In the genomic region with DNA sequence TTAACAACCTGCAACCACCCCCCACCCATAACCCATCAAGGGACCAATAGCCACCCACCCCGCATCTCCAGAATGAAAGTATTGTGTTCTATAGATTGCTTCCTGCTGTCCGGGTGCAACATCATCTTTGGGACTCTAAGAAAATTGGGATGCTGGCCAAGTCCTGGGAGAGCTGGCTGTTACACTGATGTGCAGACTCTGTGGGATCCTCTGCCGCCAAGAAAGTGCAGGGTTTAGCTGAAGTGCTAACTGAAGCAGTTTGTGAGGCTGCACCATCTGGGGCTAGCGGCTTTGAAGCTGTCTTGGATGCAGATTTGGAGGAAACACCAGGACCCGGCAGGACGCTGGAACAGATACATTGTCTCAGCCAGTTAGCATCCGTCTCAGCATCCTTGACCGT, we compare ENCODE assay signal across 14 mouse cellular contexts. TPM values are rescaled to one million over a fixed set of nuclear protein-coding genes. Genes with fewer than 3 reads are reported as not detected.
DNase-seq lines count a peak whose midpoint lies in the region; ATAC-seq lines count a peak whose summit lies in the region.
"Had no signal": no experiment of that assay in that cellular context is flagged by ENCODE, and none has a peak within 500 bp of the region (broad histone marks: within the 10 kb centered on the region; RNA-seq: fewer than 3 reads in every experiment).

No protein-coding gene starts in this region.

- H3K4me3 ChIP-seq in hindbrain, embryonic 16.5 days (ENCODE audit: low read length) = no peak overlapping the region
- H3K4me3 ChIP-seq in hindbrain, embryonic 13.5 days = no peak overlapping the region
- H3K4me3 ChIP-seq: liver, embryonic 12.5 days had no signal

- H3K9ac ChIP-seq in hindbrain, embryonic 16.5 days (ENCODE audit: low read depth, low read length) = no peak overlapping the region; the same call in 1 of the 2 replicates
- H3K9ac ChIP-seq in hindbrain, embryonic 13.5 days = no peak overlapping the region
- H3K9ac ChIP-seq: liver, embryonic 12.5 days had no signal

- H3K9me3 ChIP-seq in hindbrain, embryonic 16.5 days (ENCODE audit: control insufficient read depth, low read length) = no peaks in the 10 kb centered on the region
- H3K9me3 ChIP-seq in hindbrain, embryonic 13.5 days = no peaks in the 10 kb centered on the region
- H3K9me3 ChIP-seq: liver, embryonic 12.5 days had no signal

- DNase-seq in lung, postnatal 10 days = peak; percentile 70
- no peak for DNase-seq in lung, postnatal 14 days
- DNase-seq in MN1 (ENCODE audit: low spot score) (peak; percentile 22), adipocyte (ENCODE audit: low spot score) (peak; percentile 27)
- DNase-seq in Muller cell, postnatal 12 days (ENCODE audit: inconsistent ontology term) = no peak
- DNase-seq: adrenal gland, postnatal 25 days; cerebellum, adult 11 months; gastrocnemius, postnatal 10 days; heart, postnatal 36 days; kidney, adult 11 months had no signal

- 0 out of 2 replicates have a peak overlapping the region, but pooled peaks have one; percentile 12 for H3K27ac ChIP-seq in hindbrain, embryonic 16.5 days (ENCODE audit: low read depth, low read length)
- no peak overlapping the region for H3K27ac ChIP-seq in hindbrain, embryonic 13.5 days
- H3K27ac ChIP-seq: liver, embryonic 12.5 days had no signal

- H3K4me1 ChIP-seq in hindbrain, embryonic 16.5 days (ENCODE audit: control insufficient read depth, insufficient read depth, low read depth, low read length) = peaks cover 6% of the 10 kb centered on the region; the same call in 1 of the 2 replicates
- no peaks in the 10 kb centered on the region for H3K4me1 ChIP-seq in hindbrain, embryonic 13.5 days (replicated peaks)

- H3K27me3 ChIP-seq in hindbrain, embryonic 16.5 days (replicated peaks; ENCODE audit: control insufficient read depth, insufficient read depth, low read length) = no peaks in the 10 kb centered on the region
- peaks cover 13% of the 10 kb centered on the region; the same call in 1 of the 2 replicates for H3K27me3 ChIP-seq in hindbrain, embryonic 13.5 days
- H3K27me3 ChIP-seq: liver, embryonic 12.5 days had no signal

- WGBS in hindbrain, embryonic 16.5 days = 39% methylated on average over 8 of the region's 8 CpGs
- 53% methylated on average over 8 of the region's 8 CpGs for WGBS in hindbrain, embryonic 13.5 days

- no peak for ATAC-seq in hindbrain, embryonic 16.5 days
- ATAC-seq in hindbrain, embryonic 13.5 days (ENCODE audit: low FRiP score) = no peak
- ATAC-seq: liver, embryonic 12.5 days had no signal

- H3K4me2 ChIP-seq in hindbrain, embryonic 16.5 days (ENCODE audit: low read length) = no peak overlapping the region
- no peak overlapping the region for H3K4me2 ChIP-seq in hindbrain, embryonic 13.5 days
- H3K4me2 ChIP-seq: liver, embryonic 12.5 days had no signal

- no peaks in the 10 kb centered on the region for H3K36me3 ChIP-seq in hindbrain, embryonic 16.5 days (ENCODE audit: control insufficient read depth, insufficient read depth, low read length)
- no peaks in the 10 kb centered on the region for H3K36me3 ChIP-seq in hindbrain, embryonic 13.5 days
- H3K36me3 ChIP-seq: liver, embryonic 12.5 days had no signal

RNA-seq across cellular contexts. Expression of a gene that starts 4.1 kb away (rescaled TPM):
- polyA plus RNA-seq in hindbrain, embryonic 16.5 days (2015; fragmentation: Nextera tagmentation; extraction: Ambion mirVana) = 122 and 127 TPM in 2 replicates
- 94.4 and 97.5 TPM in 2 replicates for polyA plus RNA-seq in hindbrain, embryonic 13.5 days (2015; fragmentation: Nextera tagmentation; extraction: Ambion mirVana)

RNA-seq across cellular contexts. Expression of a gene that starts 24.0 kb away (rescaled TPM):
- 13.2 and 16.2 TPM in 2 replicates for polyA plus RNA-seq in hindbrain, embryonic 16.5 days (2015; fragmentation: Nextera tagmentation; extraction: Ambion mirVana)
- 14.2 and 24.3 TPM in 2 replicates for polyA plus RNA-seq in hindbrain, embryonic 13.5 days (2015; fragmentation: Nextera tagmentation; extraction: Ambion mirVana)

RNA-seq across cellular contexts. Expression of a gene that starts 30.4 kb away (rescaled TPM):
- polyA plus RNA-seq in hindbrain, embryonic 16.5 days (2015; fragmentation: Nextera tagmentation; extraction: Ambion mirVana) = 0.25 and 1.1 TPM in 2 replicates
- polyA plus RNA-seq in hindbrain, embryonic 13.5 days (2015; fragmentation: Nextera tagmentation; extraction: Ambion mirVana) = 0.27 and 0.56 TPM in 2 replicates
- polyA plus RNA-seq: cortical plate, adult 2 months; liver, embryonic 12.5 days had no signal

RNA-seq across cellular contexts. Expression of a gene that starts 37.2 kb away (rescaled TPM):
- polyA plus RNA-seq in hindbrain, embryonic 16.5 days (2015; fragmentation: Nextera tagmentation; extraction: Ambion mirVana) = 61.8 and 62.4 TPM in 2 replicates
- 63.7 and 64.4 TPM in 2 replicates for polyA plus RNA-seq in hindbrain, embryonic 13.5 days (2015; fragmentation: Nextera tagmentation; extraction: Ambion mirVana)

Comparison
In these comparisons a context has a peak if more than half of its experiments do, and no peak if none do; other contexts are left out.
1. DNase-seq: peak in lung, postnatal 10 days (single experiment), MN1 (single experiment) and adipocyte (single experiment); none in lung, postnatal 14 days (single experiment) and Muller cell, postnatal 12 days (single experiment).